Mouse (Mus musculus) forebrain, postnatal 0 days (tissue): Measurements from ENCODE around the gene Olfr9. TPM values are rescaled to one million over a fixed set of nuclear protein-coding genes. Genes with fewer than 3 reads are reported as not detected.
"Not testable (repeated sequence)": the region's sequence is repeated elsewhere in the genome, so short reads cannot be mapped to it uniquely, and the experiment has no call there.

Experiments
- ATAC-seq: fragments of 200-750 bp; cut with Nextera tagmentation; 2 replicates; pipeline ENCODE4 v1.8.0; 2017; ENCODE audit warnings: mild to moderate bottlenecking, moderate library complexity
- DNase-seq: peaks from one replicate; pipeline ENCODE4 v3.0.0-alpha.2; 2015
- H3K27ac ChIP-seq: fragments of 300-500 bp; sonication (generic); 2 replicates; pipeline ENCODE4 v1.5.1; 2014; ENCODE audit warnings: low read depth, mild to moderate bottlenecking, antibody characterized with exemption, low read length, moderate library complexity, mixed read lengths
- H3K27me3 ChIP-seq: fragments of 300-500 bp; sonication (generic); 2 replicates; pipeline ENCODE4 v1.6.1; 2014; ENCODE audit warnings: mild to moderate bottlenecking, low read length, mixed read lengths; ENCODE audit not compliant: insufficient read depth
- H3K36me3 ChIP-seq: fragments of 300-500 bp; sonication (generic); 2 replicates; pipeline ENCODE4 v1.6.1; 2014; ENCODE audit warnings: mild to moderate bottlenecking, moderate library complexity; ENCODE audit not compliant: insufficient read depth
- H3K4me1 ChIP-seq: fragments of 300-500 bp; sonication (generic); 2 replicates; pipeline ENCODE4 v1.6.1; 2014; ENCODE audit warnings: antibody characterized with exemption; ENCODE audit not compliant: insufficient read depth
- H3K4me2 ChIP-seq: fragments of 300-500 bp; sonication (generic); 2 replicates; pipeline ENCODE4 v1.6.1; 2014; ENCODE audit warnings: low read depth, mild to moderate bottlenecking, moderate library complexity
- H3K4me3 ChIP-seq: fragments of 300-500 bp; sonication (generic); 2 replicates; pipeline ENCODE4 v1.5.1; 2014; ENCODE audit warnings: low read depth, low read length, mixed read lengths
- H3K9ac ChIP-seq: fragments of 300-500 bp; sonication (generic); 2 replicates; pipeline ENCODE4 v1.6.1; 2014; ENCODE audit warnings: mild to moderate bottlenecking
- H3K9me3 ChIP-seq: fragments of 300-500 bp; sonication (generic); 2 replicates; pipeline ENCODE4 v1.6.1; 2016; ENCODE audit warnings: low read length
- CTCF ChIP-seq: sonication (generic); IDR thresholded peaks from 2 replicates; pipeline ENCODE4 v1.5.1; 2016; ENCODE audit warnings: antibody characterized with exemption, control low read depth, low read depth
- WGBS: fragments of 180-500 bp; shearing (Covaris S2); extraction: QIAGEN DNeasy Blood & Tissue Kit; methylation state at CpG from one replicate; pipeline ENCODE4 v1.1.7; 2014; 5-methylcytosine and 5-hydroxymethylcytosine counted together
- polyA plus RNA-seq: library from polyadenylated mRNA; unstranded; fragments of >200 nt; fragmentation: Nextera tagmentation; extraction: Ambion mirVana; gene quantifications from 2 replicates; pipeline ENCODE4 v1.2.1, GENCODE M21; 2015
- total RNA-seq: library from RNA; depleted of rRNA; stranded (reverse); fragments of >200 nt; gene quantifications from 2 replicates; pipeline ENCODE4 v1.2.3, GENCODE M21; 2014

The Olfr9 gene
- total and polyA plus RNA-seq, 2 experiments from 2014 or later, result not detected

DNA sequence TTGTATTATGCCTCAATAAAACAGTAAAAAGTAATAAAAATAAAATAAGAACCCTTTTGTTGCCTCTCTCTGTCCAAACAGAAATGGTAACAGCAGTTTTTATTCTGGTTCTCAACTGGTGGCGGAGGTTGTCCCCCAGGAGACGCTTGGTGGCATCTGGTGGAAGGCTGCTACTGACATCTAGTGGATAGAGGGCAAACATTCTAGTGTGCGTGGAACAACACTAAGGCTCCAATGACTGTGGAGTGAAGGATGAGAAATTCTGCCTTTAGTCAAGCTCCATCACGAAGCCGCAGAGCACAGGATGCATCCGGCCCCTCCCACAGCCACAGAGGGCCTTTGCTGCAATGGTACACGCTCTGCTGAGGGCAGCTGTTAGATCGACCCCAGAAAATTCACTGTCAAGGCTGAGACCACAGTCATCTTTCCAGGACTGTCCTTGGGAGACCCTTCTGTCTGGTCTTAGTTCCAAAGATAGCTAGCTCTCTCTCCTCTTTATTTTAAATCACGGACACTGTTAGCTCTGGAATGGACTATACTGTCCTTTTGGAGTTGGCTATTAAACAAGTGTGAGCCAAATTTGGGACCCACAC lies 11.6 kb upstream of the Olfr9 start:
- H3K4me3 ChIP-seq, result no peak overlapping the region
- H3K27ac ChIP-seq, result no peak overlapping the region
- no peak overlapping the region for H3K9ac ChIP-seq
- peak; percentile 93 for ATAC-seq
- H3K4me2 ChIP-seq, result no peak overlapping the region
- H3K9me3 ChIP-seq, result no peaks in the 10 kb centered on the region
- DNase-seq, result peak; percentile 75
- H3K27me3 ChIP-seq, result no peaks in the 10 kb centered on the region
- 25% methylated on average over 9 of the region's 9 CpGs for WGBS
- no peaks in the 10 kb centered on the region for H3K4me1 ChIP-seq
- H3K36me3 ChIP-seq, result no peaks in the 10 kb centered on the region
- peak; percentile 85 for TF ChIP-seq CTCF

GRCm38 (mm10) chr10:128980644-128981365 lies 8.4 kb upstream of the Olfr9 start:
- WGBS, result 83% methylated on average over 3 of the region's 3 CpGs
- Histone ChIP-seq H3K9me3 (no peaks in the 10 kb centered on the region), H3K27ac (no peak overlapping the region), H3K9ac (no peak overlapping the region), H3K4me3 (no peak overlapping the region), H3K27me3 (no peaks in the 10 kb centered on the region), H3K4me1 (no peaks in the 10 kb centered on the region), H3K36me3 (no peaks in the 10 kb centered on the region), H3K4me2 (no peak overlapping the region)
- TF ChIP-seq CTCF, result no peak
- ATAC-seq (no peak), DNase-seq (no peak)

DNA sequence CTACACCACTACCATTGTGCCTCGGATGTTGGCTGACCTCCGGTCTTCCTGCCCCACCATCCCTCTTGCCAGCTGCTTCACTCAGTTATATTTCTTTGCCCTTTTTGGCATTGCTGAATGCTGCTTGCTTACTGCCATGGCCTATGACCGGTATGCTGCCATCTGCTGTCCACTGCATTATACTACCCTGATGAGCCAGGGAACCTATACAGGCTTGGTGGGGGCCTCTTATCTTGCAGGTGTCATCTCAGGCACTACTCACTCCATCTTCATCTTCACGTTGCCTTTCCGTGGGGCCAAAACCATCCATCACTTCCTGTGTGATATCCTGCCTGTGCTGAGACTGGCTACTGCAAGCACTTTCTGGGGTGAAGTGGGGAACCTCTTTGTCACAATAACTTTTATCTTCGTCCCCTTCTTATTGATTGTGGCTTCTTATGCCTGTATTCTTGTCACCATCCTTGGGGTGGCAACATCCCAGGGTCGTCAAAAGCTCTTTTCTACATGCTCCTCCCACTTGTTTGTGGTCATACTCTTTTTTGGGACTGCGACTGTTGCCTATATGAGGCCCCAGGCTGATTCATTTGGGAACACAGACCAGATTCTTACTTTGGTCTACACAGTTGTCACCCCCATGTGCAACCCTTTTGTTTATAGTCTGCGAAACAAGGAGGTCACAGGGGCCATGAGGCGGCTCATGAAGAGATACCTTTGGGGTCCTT lies 1.1 kb downstream of the Olfr9 start:
- not testable (repeated sequence) for H3K9me3 ChIP-seq, ATAC-seq, H3K4me1 ChIP-seq, H3K4me3 ChIP-seq, DNase-seq, H3K9ac ChIP-seq, H3K4me2 ChIP-seq, H3K36me3 ChIP-seq, H3K27me3 ChIP-seq, H3K27ac ChIP-seq
- WGBS, result 67% methylated on average over 6 of the region's 10 CpGs

- H3K27me3 ChIP-seq, result no peaks in the 10 kb centered on the region
- DNase-seq, result no peak
- no peak overlapping the region for H3K4me3 ChIP-seq
- H3K9ac ChIP-seq, result no peak overlapping the region
- H3K4me1 ChIP-seq, result no peaks in the 10 kb centered on the region
- no peak overlapping the region for H3K27ac ChIP-seq
- H3K36me3 ChIP-seq, result no peaks in the 10 kb centered on the region
- H3K9me3 ChIP-seq, result no peaks in the 10 kb centered on the region
- no peak for TF ChIP-seq CTCF
- no peak overlapping the region for H3K4me2 ChIP-seq
- no peak for ATAC-seq
Measured at GRCm38 (mm10) chr10:128990994-128991393, 1.8 kb downstream of the Olfr9 start.

DNA sequence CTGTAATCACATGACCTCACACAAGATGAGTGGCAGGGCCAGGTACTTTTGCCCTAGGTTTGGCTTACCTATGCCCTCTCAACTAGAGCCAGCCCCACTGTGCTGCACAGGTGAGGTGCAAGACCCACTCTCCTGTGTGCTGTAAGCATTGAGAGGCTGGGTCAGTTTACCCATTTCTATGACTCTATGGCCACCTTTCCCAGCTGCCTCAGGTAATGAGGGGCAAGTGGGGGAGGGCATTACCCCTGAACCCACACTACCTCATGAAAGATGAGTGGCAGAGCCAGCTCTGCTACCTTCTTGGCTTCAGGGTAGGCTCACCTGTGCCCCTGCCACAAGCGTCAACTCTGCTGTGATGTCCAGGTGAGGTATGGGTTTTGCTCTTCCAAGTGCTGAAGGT lies 6.6 kb downstream of the Olfr9 start:
- H3K9me3 ChIP-seq, result no peaks in the 10 kb centered on the region
- no peaks in the 10 kb centered on the region for H3K27me3 ChIP-seq
- no peak overlapping the region for H3K4me3 ChIP-seq
- no peak overlapping the region for H3K9ac ChIP-seq
- H3K36me3 ChIP-seq, result no peaks in the 10 kb centered on the region
- H3K27ac ChIP-seq, result no peak overlapping the region
- TF ChIP-seq CTCF, result no peak
- WGBS, result 97% methylated on average over 1 of the region's 1 CpGs
- no peaks in the 10 kb centered on the region for H3K4me1 ChIP-seq
- no peak for ATAC-seq
- DNase-seq, result no peak
- no peak overlapping the region for H3K4me2 ChIP-seq

DNA sequence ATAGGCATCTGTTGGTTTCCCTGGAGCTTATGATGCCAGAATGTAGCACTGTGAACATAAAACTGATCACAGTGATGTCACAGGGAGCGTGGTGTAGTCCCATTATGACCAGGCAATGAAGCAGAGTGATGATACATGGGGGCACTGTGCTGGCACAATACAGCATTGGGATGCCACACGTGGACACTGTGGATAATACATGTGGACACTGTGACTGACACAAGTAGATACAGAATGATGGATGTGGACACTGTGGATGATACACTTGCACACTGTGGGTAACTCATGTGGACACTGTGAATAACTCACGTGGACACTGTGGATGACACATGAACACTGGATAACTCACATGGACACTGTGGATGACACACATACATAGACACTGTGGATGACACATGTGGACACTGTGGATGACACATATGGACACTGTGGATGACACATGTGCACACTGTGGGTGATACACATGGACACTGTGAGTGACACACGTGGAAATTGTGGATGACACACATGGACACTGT lies 7.4 kb downstream of the Olfr9 start:
- Histone ChIP-seq H3K36me3 (no peaks in the 10 kb centered on the region), H3K9me3 (no peaks in the 10 kb centered on the region), H3K4me2 (no peak overlapping the region), H3K4me3 (no peak overlapping the region), H3K9ac (no peak overlapping the region), H3K4me1 (no peaks in the 10 kb centered on the region), H3K27me3 (no peaks in the 10 kb centered on the region), H3K27ac (no peak overlapping the region)
- TF ChIP-seq CTCF, result no peak
- 79% methylated on average over 4 of the region's 4 CpGs for WGBS
- DNase-seq (no peak), ATAC-seq (no peak)
